Mouse (Mus musculus) right cerebral cortex, adult 2 months (tissue): ENCODE results near the gene Sec31b.

Experiments used
- DNase-seq, 2 experiments: peaks; one replicate each; pipeline ENCODE4 v3.0.0; 2021 to 2022; ENCODE audit warnings: low spot score in 2 of 2

Gene Sec31b

DNA sequence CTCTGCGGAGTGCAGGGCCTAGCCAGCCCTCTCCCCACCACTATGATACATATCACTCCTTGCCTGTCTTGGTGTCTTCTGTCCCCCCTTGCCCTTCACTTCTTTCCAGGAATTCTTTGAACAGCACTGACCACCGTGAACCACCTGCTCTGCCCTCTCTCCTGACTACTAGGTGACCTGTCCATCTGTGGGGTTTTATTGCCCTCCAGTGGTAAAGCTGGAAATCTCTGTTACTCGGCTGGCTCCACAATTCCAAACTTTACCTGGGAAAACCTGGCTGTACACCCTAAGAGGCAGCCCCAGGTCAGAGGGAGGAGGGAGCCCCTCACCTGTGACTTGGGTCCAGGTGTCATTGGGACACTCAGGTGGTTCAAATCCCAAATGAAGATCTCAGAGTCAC lies 10.3 kb downstream of the Sec31b start:
- no peak for DNase-seq

DNA sequence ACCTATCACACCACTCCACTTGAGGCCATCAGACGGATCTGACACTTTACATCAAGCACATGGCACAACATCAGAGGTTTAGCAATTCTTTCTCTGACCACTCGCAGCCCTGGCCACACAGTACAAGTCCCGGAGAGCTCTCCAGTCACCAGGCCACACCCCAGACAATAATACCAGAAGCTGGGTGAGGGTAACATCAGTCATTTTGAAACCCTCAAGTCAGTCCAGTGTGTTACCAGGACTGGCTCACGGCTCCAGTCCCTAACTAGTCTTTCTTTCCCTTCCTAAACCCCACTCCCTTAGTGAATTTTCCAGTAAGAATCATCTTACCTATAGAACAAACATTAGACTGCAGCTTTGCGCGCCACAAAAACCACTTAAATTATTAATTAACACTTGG lies 15.6 kb downstream of the Sec31b start:
- no peak for DNase-seq

DNA sequence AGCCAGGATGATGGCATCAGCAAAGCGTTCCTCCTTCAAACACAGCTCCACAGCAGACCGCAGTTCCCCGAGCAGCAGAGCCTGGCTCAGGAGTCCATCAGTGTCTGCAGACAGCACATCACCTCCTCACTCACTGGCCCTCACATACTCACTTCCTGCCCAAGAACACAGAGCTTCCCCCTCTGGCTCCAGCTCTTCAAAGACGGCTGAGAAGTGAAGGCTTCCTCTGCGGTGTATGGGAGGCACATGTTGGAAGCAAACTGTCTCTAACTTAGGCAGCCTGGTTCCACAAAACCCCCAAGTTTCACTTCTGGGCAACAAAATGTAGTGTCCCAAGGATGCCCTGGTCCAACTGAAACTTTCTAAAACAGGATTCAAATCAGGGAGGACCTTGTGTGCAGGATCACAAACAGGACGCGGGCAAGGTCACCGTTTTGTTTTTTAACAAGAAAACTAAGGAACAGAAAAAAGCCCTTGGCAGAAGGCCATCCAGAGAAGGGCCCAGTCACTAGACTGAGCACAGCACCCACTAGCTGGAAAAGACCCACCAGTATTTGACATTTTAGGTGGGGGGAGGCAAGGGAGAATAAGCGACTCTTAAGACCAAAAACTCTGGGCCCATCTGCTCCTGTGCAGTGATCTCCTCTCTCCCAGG lies 20.0 kb downstream of the Sec31b start:
- no peak for DNase-seq

DNA sequence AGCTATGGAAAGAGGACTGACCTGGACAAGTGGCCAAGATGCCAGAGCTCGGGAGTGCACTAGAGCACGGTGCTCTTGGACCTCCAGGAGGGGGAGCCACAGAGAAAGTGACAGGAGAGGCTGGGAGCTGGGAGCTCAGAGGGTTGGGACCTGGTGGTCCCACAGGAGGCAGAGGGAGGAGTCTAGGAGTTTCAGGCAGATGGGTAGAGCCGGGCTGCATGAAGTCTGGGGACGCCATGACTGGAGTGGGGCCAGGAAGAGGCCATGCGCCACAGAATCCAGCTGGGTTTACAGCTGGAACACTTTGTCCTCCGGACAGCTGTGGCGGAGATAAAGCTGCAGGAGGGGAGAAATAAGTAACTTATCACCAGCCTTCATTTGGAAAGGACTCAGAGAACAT lies 26.5 kb downstream of the Sec31b start:
- no peak for DNase-seq

- no peak for DNase-seq
Measured at GRCm38 (mm10) chr19:44517996-44518768, 27.5 kb downstream of the Sec31b start.

DNA sequence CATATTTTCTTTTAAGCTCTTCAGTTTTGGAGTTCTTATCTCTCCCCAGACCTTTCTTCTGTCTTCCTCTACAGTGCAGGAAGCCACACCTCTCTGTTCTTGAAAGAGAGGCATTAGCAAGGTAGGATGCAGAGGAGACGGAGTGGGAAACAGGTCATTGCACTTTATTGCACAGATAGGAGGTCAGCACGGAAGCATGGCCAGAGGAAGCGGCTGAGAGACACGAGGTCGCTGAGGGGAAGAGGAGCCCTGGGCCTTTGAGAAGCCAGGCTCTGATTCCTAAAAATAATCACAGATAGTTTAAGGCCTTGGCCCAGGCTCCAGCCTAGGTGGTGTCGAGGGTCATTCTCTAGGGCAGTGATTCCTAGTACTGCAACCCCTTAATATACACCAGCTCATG lies 29.9 kb downstream of the Sec31b start:
- DNase-seq = no peak

- DNase-seq = no peak
Measured at GRCm38 (mm10) chr19:44514521-44515451, 30.9 kb downstream of the Sec31b start.

- DNase-seq = no peak
Measured at GRCm38 (mm10) chr19:44513921-44514482, 31.7 kb downstream of the Sec31b start.

GRCm38 (mm10) chr19:44513054-44513833 lies 32.4 kb downstream of the Sec31b start:
- DNase-seq = no peak

GRCm38 (mm10) chr19:44512601-44513000 lies 33.1 kb downstream of the Sec31b start:
- no peak for DNase-seq

DNA sequence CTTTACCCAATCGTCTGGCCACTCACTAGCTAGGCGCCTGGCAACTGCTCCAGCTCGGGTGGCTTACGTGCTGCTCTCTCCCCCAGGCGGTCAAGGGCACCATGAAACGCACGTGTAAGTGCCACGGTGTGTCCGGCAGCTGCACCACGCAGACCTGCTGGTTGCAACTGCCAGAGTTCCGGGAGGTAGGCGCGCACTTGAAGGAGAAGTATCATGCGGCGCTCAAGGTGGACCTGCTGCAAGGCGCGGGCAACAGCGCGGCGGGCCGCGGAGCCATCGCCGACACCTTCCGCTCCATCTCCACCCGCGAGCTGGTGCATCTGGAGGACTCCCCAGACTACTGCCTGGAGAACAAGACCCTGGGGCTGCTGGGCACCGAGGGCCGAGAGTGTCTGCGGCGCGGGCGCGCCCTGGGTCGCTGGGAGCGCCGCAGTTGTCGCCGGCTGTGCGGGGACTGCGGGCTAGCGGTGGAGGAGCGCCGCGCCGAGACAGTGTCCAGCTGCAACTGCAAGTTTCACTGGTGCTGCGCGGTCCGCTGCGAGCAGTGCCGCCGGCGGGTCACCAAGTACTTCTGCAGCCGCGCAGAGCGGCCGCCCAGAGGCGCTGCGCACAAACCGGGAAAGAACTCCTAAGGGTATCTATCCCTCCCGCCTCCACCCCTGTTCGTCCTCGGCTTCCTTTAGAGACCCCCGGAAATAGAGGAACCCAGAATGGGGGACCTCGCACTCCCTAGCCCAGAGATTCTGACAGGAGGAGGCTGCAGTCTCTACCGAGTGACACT lies 34.0 kb downstream of the Sec31b start:
- DNase-seq = peak; percentile 5 to 17

GRCm38 (mm10) chr19:44510534-44511175 lies 35.0 kb downstream of the Sec31b start:
- no peak for DNase-seq

- DNase-seq = no peak
Measured at GRCm38 (mm10) chr19:44502741-44503140, 42.9 kb downstream of the Sec31b start.

- no peak for DNase-seq
Measured at GRCm38 (mm10) chr19:44501925-44502324, 43.7 kb downstream of the Sec31b start.

DNA sequence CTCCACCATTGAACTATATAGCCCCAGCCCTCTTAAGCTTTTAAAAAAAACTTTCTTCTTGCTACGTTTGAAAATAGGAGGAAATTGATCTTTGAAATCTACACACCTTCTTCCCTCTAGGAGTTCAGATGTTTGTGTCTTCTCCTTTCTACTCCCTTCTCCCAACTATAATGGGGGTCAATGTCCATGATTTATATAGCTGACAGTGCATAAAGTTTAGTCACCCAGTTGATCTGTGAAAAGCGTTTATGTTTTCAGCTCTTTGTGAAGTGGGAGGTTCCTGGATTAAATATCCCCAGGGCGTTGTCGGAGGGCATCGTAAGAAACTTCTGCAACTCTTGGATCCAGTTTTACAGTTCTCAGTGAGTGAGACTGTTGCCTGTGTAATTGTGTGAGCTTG lies 45.4 kb downstream of the Sec31b start:
- DNase-seq = no peak

GRCm38 (mm10) chr19:44498936-44499335 lies 46.7 kb downstream of the Sec31b start:
- no peak for DNase-seq

DNA sequence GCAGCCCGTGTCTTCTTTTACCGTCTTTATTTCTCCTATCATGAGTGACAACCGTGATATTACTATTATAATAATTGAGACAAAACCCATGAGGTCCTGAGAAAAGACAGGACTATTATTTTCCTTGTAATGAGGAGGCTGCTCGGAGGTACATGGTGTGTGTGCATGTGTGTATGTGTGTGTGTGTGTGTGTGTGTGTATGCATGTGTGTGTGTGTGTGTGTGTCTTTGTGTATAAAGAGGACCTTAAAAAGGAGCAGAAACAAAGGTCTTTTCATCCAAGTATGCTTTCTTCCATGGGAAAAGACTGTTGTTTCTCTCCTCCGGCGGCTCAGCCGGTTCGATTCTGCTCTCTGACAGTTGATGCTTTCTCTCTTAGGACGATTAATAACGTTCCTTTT lies 48.7 kb downstream of the Sec31b start:
- no peak for DNase-seq

- DNase-seq = no peak
Measured at GRCm38 (mm10) chr19:44496511-44496910, 49.2 kb downstream of the Sec31b start.

DNA sequence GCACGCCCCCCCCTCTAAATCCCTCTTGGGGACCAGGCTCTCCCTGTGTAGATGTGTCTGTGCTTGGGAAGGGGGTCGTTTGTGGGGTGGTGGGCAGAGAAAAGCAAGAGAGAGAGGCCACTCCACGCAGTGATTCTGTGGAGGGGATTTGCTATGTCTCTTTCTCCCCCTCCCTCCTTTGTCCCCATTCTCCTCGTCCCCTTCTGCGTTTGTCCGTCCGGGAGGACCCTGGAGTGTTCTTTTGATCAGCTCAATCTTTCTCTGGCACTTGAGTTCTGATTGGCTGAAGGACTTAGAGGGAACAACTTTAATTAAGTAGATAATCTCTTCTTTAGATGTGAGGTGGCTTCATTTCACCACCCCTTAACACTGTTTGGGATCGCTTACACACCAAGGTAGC lies 52.5 kb downstream of the Sec31b start, which contains the start of gene Wnt8b:
Wnt8b (plus strand) TSS at position 345 of the 400 bp plus-strand sequence.
- no peak for DNase-seq

GRCm38 (mm10) chr19:44487266-44487665 lies 58.4 kb downstream of the Sec31b start:
- DNase-seq = no peak
